Mouse (Mus musculus) v-Abl transformed pro-B cells (cell line): ENCODE results near the gene Fgf18.

Experiments
- in situ Hi-C, 2 experiments: fragments of 400-800 bp; cut with MboI; formaldehyde crosslinking; loops; one replicate each; pipeline ENCODE4 v1.15.1; 2025; ENCODE audit not compliant: unreplicated experiment in 2 of 2

The Fgf18 gene

DNA sequence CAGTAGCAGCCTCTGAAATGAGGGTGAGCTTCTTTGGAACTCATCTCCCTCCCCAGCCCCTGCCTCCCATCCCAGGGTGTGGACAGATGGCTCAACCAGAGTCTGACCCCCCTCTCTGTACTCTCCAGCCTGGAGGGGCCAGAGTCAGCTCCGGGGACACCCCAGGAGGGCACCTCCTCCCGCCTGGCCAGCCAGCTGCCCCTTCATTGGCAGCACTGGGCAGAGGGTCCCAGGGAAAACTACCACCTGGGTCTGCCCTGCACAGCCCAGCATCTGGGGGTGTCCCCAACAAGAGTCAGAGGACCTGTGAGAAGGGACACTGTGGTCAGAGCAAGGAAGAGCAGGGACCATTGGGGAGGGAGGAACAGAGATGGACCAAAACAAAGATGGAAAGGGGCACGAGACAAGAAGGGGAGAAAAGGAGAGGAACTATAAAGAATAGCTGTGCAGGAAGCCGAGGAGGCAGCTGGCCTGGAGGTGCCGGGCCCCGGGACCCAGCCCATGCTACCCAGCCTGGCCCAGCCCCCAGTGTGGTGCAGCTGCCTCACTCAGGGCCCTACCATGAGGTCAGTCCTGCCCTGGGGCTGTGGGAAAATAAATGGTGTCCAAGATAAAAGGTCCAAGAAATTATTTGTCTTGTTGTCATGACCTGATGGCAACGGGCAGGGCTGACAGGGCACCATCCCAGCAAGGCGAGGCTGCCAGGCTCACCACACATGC is 14.4 kb downstream of the Fgf18 start:
- in situ Hi-C loops: loop anchor here in 1 of 2 experiments (25.0 kb wide), 2 partner anchors 670 to 1470 kb away; partner anchors contain the start of genes Bod1 and Ubtd2

DNA sequence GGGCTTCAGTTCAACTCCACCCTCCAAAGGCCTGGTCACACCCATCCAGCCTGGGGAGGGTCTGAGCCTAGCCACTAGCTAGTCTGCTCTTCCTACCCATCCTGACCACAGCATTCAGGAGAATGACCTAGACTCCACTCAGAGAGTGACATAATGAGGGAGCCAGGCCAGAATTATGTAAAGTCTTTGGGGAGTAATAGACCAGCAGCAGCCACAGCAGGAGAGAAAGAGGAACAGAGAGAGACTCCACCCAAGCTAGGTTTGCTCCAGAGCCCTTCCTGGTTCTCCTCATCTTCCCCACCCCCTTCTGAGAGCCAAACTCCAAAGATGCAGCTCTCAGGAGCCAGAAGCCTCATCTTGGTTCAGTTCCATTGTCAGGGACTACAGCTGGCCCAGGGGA is 20.1 kb downstream of the Fgf18 start:
- in situ Hi-C loops: loop anchor here in 1 of 2 experiments (25.0 kb wide), 2 partner anchors 665 to 1465 kb away; partner anchors contain the start of genes Bod1 and Ubtd2

DNA sequence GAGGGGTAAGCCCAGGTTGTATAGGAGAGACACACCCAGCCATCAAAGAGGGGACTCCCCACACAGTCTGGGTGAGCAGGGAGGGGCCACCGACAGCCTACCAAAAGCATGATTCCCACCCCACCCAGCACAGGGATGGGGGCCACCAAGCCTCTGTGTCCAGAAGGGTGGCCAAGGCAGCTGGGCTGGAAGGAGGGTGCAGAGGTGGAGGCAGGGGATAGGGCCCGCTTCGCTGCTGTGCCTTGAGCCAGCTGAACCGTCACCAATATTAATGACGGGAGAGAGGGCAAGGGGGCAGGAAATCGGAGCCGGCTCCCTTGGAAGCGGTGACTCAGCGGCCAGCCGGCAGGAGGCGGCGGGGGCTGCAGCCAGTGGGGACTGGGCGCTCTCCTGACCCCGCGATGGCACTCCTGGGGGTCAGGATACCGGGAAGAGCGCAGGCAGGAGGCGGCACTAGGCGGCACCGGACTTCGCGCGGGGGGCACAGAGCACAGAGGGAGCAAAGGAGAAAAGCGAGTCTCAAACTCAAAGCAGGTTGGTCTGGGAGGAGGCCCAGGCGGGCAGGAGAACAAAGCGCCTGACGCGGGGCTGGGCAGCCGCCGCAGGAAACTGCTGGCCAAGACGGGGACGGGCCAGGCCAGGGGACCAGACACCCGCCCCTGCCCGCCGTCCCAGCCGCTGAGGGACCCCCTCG is 24.5 kb downstream of the Fgf18 start:
- in situ Hi-C loops: no loop called here

DNA sequence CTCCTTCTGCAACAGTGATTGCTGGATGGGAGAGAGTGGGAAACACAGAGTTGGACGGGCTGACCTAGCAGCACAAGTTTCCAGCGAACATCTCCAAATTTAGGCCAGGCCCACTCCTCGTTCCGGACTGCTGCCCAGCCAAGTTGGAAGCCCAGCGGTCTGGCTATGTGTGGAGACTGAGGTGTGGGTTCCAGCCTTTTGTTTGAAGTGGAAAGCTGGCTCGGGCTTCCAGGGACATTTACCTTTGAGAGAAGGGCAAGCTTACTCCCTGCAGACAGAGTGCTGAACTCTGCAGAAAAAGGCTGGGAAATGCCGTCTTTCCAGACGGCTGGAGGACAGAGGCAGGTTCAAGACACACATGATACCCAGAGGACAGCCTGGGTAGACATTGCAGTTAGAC is 27.6 kb downstream of the Fgf18 start:
- in situ Hi-C loops: no loop called here

DNA sequence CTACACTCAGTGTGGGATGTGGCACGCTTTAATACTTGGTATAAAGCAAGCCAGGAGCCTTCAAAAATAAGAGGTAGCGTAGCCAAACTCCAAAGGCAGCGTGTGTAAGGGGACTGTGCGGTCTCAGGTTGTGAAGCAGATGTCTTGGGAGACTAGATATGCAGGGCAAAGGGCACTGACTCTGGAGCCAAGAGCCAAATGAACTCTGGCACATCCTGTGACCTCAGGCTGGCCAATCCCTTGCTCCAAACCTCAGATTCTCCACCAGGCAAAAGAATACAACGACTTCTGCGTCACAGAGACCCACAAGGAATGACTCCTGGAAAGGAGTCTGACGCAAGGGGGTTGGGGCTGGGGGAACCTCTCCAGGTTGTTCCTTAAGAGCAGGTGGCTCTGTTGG is 28.1 kb downstream of the Fgf18 start:
- in situ Hi-C loops: no loop called here

DNA sequence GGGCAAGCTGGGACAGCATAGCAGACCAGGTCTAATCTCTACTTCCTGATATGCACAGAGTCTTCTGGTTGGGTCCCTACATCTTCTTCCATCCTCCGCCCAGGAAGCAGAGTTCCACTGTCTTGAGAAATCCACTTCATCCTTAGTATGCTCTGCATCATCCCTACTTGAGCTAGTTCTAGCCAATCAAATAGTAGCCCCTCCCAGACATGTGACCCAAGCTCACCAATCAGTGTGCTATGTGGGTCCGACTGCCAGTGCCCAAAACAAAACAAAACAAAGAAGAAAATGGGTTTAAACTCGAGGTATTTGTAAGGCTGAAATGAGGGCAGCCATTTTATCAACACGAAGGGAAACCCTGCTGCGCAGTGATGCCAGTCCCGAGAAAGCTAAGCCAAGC is 28.7 kb downstream of the Fgf18 start:
- in situ Hi-C loops: no loop called here

DNA sequence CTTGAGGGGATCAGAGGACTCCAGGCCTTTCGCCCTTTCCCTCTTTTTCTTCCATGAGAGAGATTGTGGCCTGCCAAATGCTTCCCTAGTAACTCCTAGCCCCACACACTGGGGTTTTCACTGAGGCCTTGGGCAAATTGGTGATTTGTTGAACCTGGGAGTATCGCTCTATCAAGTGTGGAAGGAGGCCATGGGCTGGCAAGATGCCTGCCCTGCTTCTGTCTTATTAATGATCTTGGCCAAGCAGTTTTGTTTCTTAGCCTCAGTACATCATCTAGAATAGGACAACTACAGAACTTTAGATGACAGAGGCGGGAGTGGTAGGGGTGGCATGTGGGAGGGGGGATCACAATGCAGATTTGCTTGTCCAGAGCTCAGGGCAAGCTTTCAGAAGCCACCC is 31.4 kb downstream of the Fgf18 start:
- in situ Hi-C loops: no loop called here

DNA sequence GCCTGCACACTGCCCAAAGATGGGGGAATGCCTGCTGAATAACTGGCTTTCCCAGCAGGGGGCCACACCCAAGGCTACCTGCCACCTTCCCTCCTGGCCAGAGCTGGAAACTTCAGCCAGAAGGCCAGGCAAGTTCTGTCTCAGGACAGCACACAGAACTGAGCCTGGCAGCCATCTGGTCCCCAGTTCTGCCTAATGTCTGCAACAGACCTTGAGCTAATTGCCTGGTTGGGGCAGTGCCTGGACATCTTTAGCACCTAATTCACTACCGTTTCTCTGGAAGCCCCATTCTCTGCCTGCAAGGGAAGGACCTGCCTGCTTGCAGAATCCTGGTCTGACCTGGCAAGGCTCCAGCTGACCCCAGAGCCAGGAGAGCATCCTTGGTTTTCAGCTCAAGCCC is 34.8 kb downstream of the Fgf18 start:
- in situ Hi-C loops: no loop called here

DNA sequence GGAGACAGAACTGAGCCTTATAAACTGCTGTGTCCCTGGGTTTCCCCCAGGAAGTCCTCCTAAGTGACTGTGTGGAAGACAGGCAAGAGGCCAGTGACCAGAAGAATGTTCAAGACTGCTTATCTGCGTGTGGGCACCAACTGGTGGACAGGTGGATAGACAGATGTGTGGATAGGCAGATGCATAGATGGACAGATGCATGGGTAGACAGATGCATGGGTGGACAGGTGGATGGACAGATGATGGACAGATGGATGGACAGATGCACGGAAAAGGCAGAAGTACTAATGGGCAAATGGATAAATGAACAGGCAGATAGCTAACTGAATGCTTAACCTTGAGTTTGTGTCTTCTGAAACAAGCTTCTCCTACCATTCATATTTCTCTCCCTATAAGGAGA is 37.1 kb downstream of the Fgf18 start:
- in situ Hi-C loops: no loop called here

DNA sequence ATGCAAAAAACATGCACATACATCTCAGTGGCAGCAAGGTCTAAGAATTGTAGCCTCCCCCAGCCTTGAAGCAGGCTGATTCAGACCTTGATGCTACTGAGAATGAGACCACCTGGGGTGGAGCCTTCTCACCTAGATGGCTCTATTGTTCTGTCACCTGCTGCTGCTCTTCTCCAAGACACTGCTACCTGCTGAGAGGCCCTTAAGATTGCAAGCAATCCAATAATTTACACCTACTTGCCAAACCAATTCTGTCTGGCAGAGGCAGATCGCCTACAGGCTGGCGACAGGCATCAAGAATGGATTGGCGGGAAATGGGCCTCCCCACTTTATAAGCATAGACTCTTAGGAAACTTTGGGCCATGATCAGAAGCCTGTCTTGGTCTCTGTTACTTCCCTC is 39.7 kb downstream of the Fgf18 start:
- in situ Hi-C loops: no loop called here

DNA sequence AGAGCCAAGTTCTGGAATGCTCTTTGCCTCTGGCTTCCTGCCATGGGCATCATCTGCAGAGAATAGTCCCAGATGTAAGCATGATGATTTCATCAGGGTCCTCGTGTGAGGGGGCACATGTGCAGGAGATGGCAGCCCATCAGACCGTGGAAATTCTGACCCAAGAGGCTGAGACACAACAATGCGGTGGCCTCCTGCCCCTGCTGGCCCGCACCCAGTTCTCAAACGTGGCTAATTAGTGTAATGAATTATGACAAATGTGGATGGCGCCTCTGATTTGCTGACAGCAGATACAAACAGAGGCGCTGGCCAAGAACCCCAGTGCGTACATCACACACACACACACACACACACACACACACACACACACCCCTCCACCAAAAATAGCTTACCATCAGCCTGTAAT is 42.3 kb downstream of the Fgf18 start:
- in situ Hi-C loops: no loop called here

DNA sequence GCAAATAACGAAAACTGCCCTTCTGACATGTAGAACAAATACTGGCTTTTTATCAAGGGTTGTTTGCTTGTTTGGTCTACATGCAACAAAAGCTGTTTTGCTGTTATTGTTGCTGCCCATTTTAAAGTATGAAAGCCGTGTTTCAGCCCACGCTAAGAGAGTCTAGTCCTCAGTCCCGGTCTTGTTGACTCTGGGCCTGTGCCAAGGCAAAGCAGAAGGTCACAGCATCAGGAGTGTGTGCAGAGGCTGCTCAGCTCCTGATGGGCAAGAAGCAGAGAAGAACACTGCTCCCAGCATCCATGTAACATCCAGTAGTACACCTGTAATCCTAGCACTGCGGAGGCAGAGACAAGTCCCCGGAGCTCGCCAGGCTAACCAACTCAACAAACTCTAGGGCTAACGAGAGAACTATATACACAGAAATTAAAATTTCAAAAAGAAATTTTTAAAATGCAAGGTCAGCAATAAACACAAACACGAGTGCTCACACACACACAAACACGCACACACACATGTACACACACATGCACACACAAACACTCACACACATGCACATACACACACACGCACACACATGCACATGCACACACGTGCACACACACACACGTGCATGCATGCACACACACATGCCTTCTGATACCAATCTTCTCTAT is 43.8 kb downstream of the Fgf18 start:
- in situ Hi-C loops: no loop called here

DNA sequence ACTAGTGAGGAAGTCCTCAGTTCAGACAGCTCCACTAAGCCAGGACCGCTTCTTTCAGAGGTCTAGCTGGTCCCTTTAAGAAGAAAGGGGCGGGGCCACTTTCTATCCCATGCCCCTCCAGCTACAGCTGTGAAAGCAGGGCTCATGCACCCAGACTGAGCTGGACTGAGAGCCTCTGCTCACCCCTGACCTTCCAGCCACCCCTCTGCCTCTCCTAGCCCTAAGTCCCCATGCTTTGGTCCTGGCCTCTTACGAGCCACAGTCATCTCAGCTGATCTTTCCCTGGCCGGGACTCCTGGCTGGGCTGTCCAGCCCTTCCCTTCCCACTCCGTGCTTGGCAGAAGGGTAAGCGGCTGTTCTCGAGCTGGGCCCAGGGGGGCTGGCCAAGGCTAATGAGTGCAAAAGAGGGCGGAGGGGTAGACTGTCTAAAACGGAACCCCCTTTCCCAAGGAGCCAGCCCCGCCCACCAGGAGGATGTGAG is 47.1 kb downstream of the Fgf18 start:
- in situ Hi-C loops: no loop called here

DNA sequence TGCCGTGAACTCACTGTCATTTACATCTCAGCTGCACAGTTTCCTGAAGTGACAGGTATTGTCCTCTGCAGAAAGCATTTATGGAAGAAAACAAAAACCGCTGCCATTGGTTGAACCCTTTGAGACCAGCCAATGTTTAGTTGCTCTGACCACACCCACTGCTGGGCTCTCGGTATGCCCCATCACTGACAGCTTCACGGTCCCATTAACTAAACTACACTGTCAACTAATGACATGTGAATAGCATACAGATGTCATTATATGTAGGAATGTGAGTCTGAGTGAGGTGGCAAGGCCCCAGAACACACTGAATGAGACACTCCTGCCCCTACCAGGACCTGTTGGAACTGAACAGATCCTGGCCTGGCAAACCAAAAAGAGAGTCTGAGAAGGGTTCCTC is 47.8 kb downstream of the Fgf18 start:
- in situ Hi-C loops: no loop called here

DNA sequence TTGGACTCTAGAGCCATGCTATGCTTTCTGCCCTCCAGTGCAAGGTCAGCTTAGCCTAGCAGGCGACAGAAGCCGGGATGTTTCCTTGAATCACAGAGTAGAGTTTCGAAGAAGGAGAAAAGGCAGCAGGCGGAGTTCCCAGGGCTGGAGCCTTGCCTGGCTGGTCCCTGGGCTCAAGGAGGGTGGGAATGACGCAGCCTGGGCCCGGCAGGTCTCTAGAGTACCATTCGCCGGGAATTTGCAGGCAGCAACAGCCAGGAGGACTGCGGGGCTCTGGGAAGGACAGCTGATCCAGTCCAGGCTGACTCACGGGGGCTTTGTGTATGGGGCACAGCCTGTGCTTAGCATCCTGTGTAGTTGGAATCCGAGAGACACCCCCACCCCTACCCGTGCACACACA is 48.8 kb downstream of the Fgf18 start:
- in situ Hi-C loops: no loop called here

DNA sequence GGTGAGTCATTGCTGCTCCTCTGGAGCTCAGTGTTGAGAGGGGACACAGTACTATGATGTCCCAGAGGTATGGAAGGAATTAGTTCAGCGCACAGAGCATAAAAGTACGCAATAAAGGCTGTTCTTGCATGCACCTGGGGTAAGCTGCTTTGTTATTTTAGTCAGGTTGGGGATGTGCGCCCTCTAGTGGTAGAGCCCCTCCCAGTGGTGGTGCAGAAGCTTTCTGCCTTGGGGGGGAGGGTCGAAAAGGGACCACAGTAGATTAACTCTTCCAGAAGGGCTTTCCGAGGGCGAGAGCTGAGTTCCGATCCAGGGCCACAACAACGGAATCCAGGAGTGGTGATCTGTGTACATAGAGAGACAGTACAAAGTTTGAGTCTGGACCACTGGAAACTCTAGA is 49.3 kb downstream of the Fgf18 start:
- in situ Hi-C loops: no loop called here

DNA sequence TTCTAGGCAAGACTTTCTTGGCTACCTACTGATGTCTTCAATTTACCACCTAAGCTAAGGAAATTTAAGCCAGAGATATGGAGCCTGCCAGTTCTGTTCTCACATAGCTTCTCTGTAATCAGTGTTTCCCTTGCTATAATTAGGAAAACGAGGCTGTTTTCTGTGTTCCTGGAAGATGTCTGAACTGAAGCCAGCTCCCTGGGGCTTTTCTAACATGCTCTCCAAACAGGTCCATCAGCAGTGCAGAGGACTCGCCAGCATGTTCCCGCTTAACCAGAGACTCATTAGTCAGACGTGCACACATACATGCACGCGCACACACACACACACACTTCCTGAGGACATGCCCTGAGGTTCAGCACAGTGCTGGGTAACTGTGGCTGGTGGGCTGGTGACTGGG is 57.3 kb downstream of the Fgf18 start:
- in situ Hi-C loops: no loop called here

DNA sequence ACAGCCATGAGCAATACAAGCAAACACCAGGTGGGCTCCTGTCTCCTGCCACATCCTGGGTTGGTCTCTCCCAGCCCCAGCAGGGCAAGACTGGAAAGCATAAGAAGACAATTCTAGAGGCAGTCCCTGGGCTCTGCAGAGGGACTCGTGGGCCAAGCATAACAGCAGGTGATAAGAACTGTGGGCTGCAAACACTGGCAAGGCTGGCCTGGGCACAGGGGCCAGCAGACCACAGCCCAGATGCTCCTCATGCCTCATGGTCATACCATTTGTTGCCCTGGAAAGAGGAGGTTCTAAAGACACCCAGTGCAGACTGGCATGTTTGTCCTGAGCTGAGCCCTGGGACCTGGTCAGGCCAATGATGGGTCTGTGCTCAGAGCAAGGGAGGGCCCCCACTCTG is 59.0 kb downstream of the Fgf18 start:
- in situ Hi-C loops: no loop called here

DNA sequence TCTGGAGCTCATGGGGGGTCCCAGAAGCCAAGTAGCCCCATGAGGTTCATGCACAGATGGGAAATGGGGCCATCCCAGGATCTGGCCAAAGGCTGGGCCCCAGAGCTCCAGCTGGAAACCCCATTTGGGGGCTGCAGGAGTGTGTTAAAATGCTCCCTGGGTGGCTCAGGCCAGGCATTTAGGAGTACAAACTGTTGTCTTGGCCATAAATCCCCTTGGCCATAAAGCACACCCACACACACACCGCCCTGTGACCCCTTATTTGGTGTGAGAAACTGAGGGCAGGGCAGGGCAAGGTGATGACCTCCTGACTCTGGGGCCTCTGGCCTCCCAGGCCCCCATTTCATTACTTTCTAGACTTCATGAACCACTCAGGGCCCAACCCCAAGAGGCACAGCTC is 61.2 kb downstream of the Fgf18 start:
- in situ Hi-C loops: no loop called here

DNA sequence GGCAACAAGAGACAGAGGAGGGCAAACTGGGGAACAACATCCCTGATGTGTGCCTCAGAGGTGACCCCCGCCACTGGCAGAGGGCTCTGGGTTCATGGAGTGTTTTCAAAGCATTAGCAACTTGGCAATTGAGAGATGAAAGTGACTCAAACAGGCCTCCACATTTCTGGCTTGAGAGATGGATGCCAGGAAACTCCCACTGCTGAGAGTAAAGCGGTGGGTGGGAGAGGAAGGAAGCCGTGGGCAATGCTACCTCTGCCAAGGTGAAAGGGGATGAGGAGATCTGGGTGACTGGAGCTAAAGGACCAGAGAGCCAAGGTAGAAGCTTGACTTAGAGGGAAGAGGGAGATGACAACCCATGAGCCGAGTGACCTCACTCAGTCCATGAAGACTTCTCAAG is 61.7 kb downstream of the Fgf18 start:
- in situ Hi-C loops: no loop called here

DNA sequence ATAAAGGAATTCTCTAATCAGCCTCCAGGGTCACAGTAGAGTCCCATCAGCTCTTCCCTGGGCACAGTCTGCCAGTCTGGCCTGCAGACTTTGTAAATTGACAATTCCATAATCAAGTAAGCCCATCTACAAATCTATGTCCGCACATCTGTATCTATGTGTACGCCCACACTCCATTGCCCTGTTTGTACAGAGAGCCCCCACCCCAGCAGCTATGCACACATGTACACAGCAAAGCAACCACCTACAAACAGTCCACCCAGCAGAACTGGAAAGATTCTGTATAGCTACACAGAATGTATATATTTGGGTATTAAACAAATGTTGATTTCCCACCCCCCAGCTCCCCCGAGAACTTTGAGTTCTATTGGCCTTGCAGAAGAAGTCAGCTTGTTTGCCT is 62.1 kb downstream of the Fgf18 start:
- in situ Hi-C loops: no loop called here

DNA sequence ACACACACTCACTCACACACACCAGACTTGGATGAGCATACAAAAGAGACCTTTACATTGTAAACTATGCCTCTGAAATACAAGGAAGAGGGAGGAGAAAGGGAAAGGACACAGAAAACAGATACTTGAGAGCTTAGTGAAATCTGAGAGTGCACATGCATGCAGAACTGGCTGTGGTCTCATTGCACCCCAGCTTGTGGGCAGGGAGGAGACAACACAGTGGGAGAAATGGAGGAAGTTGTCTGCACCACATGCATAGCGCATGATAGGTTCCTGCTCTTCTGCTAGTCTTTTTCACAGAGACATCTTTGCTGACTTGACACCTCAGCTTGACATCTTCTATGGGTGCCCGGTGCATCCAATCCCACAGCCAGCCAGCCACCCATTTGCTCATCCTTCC is 63.2 kb downstream of the Fgf18 start:
- in situ Hi-C loops: no loop called here
